Mouse (Mus musculus): ENCODE measurements at regions not wholly inside any gene's neighbourhood (a gene's known extent, or its start where the extent isn't known, plus 50 kb on each side); places are given as distances from the start of the nearest gene placed in this dataset.
A peak's percentile ranks its signal among the peaks of the same experiment; 100 is the strongest.
"Not testable (repeated sequence)": the region's sequence is repeated elsewhere in the genome, so short reads cannot be mapped to it uniquely, and the experiment has no call there.

GRCm38 (mm10) chr13:16424147-16424546 is 412.5 kb downstream of the Inhba start:
- Histone ChIP-seq H3K36me3 (ENCODE audit: poor library complexity, severe bottlenecking) (no peaks in the 10 kb centered on the region), H3K4me1 (no peaks in the 10 kb centered on the region), H3K9ac (no peak overlapping the region), H3K4me3 (no peak overlapping the region), H3K27me3 (no peaks in the 10 kb centered on the region), H3K4me2 (no peak overlapping the region), H3K9me3 (replicated peaks) (no peaks in the 10 kb centered on the region), H3K27ac (no peak overlapping the region)
- ATAC-seq = no peak
- 78% methylated on average over 2 of the region's 2 CpGs for WGBS

DNA sequence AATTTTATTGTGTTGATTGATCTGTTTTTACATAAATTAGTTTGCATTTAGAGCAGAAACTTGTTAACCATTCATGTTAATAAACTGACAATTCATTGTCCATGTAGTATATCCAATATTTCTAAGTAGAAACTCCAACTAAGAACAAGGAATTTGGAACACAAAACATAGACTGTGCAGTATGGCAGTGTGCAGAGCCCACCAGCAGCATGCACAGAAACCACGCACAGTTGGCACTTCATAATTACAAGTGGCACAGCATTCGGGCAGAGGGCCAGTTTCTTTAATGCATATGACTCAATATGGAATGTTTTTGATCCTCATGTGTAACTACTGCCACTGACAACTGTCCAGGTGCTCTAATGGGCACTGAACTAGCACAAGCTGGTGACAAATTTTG is 423.8 kb downstream of the Inhba start:
- no peaks in the 10 kb centered on the region for H3K9me3 ChIP-seq (replicated peaks)
- no peaks in the 10 kb centered on the region for H3K36me3 ChIP-seq (ENCODE audit: poor library complexity, severe bottlenecking)
- H3K4me3 ChIP-seq = no peak overlapping the region
- WGBS = 79% methylated on average over 2 of the region's 2 CpGs
- H3K27me3 ChIP-seq = no peaks in the 10 kb centered on the region
- no peak overlapping the region for H3K4me2 ChIP-seq
- ATAC-seq = peak; percentile 77; the same call in 1 of the 2 replicates
- H3K9ac ChIP-seq = no peak overlapping the region
- no peak overlapping the region for H3K27ac ChIP-seq
- H3K4me1 ChIP-seq = no peaks in the 10 kb centered on the region

DNA sequence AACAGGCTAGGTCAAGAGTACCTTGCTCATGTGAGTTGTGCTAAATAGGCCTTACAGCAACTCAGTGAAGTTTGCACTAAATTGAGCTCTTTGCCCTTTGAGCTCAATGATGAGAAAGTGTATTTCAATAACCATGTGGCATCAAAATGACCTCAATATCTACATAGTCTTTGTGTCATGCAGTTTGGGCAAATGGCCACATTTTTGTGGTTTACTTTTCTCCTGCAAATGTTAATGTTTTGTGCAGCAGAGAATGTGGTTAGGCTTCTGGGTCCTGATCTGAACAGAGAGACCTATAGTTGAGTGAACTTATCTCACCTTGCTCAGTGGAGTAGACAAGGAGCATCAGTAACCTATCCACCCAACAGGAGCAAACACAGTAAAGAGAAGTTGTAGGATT is 441.6 kb downstream of the Inhba start:
- Histone ChIP-seq H3K9me3 (replicated peaks) (no peaks in the 10 kb centered on the region), H3K36me3 (ENCODE audit: poor library complexity, severe bottlenecking) (no peaks in the 10 kb centered on the region), H3K4me1 (no peaks in the 10 kb centered on the region), H3K4me2 (no peak overlapping the region), H3K9ac (no peak overlapping the region), H3K27ac (no peak overlapping the region), H3K4me3 (no peak overlapping the region), H3K27me3 (no peaks in the 10 kb centered on the region)
- ATAC-seq = no peak

- 73% methylated on average over 2 of the region's 2 CpGs for WGBS
- no peak overlapping the region for H3K4me2 ChIP-seq
- no peak overlapping the region for H3K4me3 ChIP-seq
- no peaks in the 10 kb centered on the region for H3K27me3 ChIP-seq
- ATAC-seq = no peak
- no peaks in the 10 kb centered on the region for H3K36me3 ChIP-seq (ENCODE audit: poor library complexity, severe bottlenecking)
- no peak overlapping the region for H3K9ac ChIP-seq
- H3K27ac ChIP-seq = no peak overlapping the region
- H3K4me1 ChIP-seq = no peaks in the 10 kb centered on the region
- no peaks in the 10 kb centered on the region for H3K9me3 ChIP-seq (replicated peaks)
Measured at GRCm38 (mm10) chr13:16459743-16460142, 448.1 kb downstream of the Inhba start.

GRCm38 (mm10) chr13:16461681-16462080 is 450.0 kb downstream of the Inhba start:
- H3K4me1 ChIP-seq = no peaks in the 10 kb centered on the region
- H3K36me3 ChIP-seq (ENCODE audit: poor library complexity, severe bottlenecking) = no peaks in the 10 kb centered on the region
- no peak overlapping the region for H3K4me2 ChIP-seq
- no peak overlapping the region for H3K27ac ChIP-seq
- H3K9ac ChIP-seq = no peak overlapping the region
- H3K9me3 ChIP-seq (replicated peaks) = no peaks in the 10 kb centered on the region
- 89% methylated on average over 2 of the region's 2 CpGs for WGBS
- no peak overlapping the region for H3K4me3 ChIP-seq
- H3K27me3 ChIP-seq = no peaks in the 10 kb centered on the region
- ATAC-seq = no peak

DNA sequence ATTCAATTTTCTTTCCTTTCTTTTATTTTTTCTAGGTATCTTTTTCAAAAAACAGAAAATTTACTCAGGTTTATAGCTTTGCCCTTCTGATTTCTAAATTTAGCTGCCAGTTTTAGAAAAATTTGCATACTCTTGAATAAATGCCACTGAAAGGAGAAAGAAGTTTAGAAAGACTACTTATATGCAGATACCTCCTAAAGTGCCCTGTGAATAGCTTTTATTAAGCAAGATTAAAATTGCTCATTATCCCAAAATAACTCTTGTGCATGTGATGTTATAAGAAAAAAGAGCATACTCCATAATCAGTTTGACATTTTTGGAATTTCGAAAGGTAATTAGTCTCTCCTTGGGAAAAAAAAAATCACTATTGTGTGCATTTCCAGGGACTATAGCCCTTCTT is 453.2 kb downstream of the Inhba start:
- Histone ChIP-seq H3K4me3 (no peak overlapping the region), H3K36me3 (ENCODE audit: poor library complexity, severe bottlenecking) (no peaks in the 10 kb centered on the region), H3K9ac (no peak overlapping the region), H3K4me1 (no peaks in the 10 kb centered on the region), H3K4me2 (no peak overlapping the region), H3K27ac (no peak overlapping the region), H3K27me3 (no peaks in the 10 kb centered on the region), H3K9me3 (replicated peaks) (no peaks in the 10 kb centered on the region)
- WGBS = 65% methylated on average over 1 of the region's 1 CpGs
- ATAC-seq = no peak

GRCm38 (mm10) chr13:16465317-16465716 is 453.7 kb downstream of the Inhba start:
- no peaks in the 10 kb centered on the region for H3K36me3 ChIP-seq (ENCODE audit: poor library complexity, severe bottlenecking)
- 20% methylated on average over 1 of the region's 1 CpGs for WGBS
- H3K4me3 ChIP-seq = no peak overlapping the region
- no peaks in the 10 kb centered on the region for H3K4me1 ChIP-seq
- H3K4me2 ChIP-seq = no peak overlapping the region
- H3K9me3 ChIP-seq (replicated peaks) = no peaks in the 10 kb centered on the region
- no peak overlapping the region for H3K9ac ChIP-seq
- H3K27ac ChIP-seq = no peak overlapping the region
- ATAC-seq = no peak
- no peaks in the 10 kb centered on the region for H3K27me3 ChIP-seq

DNA sequence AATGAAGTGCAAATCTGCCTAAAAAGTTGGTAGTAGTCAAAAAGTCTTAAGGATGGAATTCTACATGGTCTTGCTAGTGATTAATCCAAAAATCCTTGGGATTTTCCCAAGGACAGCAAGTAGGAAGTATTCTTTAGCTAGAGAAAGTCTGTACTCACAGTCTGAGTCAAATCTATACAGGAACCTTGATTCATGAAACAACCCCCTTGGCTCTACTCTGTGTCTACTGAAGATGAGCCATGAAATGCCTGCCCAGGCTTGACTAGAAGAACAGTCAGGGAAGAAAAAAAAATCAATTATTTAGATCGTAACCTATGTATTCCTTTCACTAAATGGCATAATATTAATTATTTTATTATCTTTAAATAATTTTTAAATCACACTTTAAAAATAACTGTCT is 454.2 kb downstream of the Inhba start:
- ATAC-seq = no peak
- 96% methylated on average over 1 of the region's 1 CpGs for WGBS
- Histone ChIP-seq H3K36me3 (ENCODE audit: poor library complexity, severe bottlenecking) (no peaks in the 10 kb centered on the region), H3K27me3 (no peaks in the 10 kb centered on the region), H3K27ac (no peak overlapping the region), H3K4me2 (no peak overlapping the region), H3K9ac (no peak overlapping the region), H3K4me1 (no peaks in the 10 kb centered on the region), H3K4me3 (no peak overlapping the region), H3K9me3 (replicated peaks) (no peaks in the 10 kb centered on the region)

DNA sequence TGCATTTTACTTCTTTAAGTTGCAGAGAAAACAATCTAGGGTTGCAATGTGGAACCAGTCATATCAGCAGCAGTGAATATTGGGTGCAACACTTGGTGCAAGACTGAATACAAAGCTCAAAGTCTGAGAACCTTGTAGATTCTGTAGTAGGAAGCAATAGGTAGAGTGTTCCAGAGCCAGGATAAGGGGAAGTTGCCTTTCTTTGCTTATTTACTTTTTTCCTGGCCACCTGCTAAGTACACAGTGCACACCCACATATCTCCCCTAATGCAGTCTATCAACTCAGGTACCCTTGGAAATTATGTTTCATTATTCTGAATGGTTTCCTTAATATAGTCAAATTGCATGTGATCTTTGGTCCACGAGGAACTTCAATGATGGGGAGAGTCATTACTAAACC is 464.9 kb downstream of the Inhba start:
- WGBS = 90% methylated on average over 1 of the region's 1 CpGs
- no peak for ATAC-seq

GRCm38 (mm10) chr13:16487292-16487691 is 475.6 kb downstream of the Inhba start:
- Histone ChIP-seq H3K4me3 (no peak overlapping the region), H3K27me3 (no peaks in the 10 kb centered on the region), H3K36me3 (ENCODE audit: poor library complexity, severe bottlenecking) (no peaks in the 10 kb centered on the region), H3K4me2 (no peak overlapping the region), H3K27ac (no peak overlapping the region), H3K4me1 (no peaks in the 10 kb centered on the region), H3K9ac (no peak overlapping the region), H3K9me3 (replicated peaks) (no peaks in the 10 kb centered on the region)
- no peak for ATAC-seq

More for the DNA sequence above, 464.9 kb downstream of the Inhba start:
- Histone ChIP-seq H3K27ac (no peak overlapping the region), H3K4me3 (no peak overlapping the region), H3K4me1 (no peaks in the 10 kb centered on the region), H3K9ac (no peak overlapping the region), H3K36me3 (ENCODE audit: poor library complexity, severe bottlenecking) (no peaks in the 10 kb centered on the region), H3K4me2 (no peak overlapping the region), H3K9me3 (replicated peaks) (no peaks in the 10 kb centered on the region), H3K27me3 (no peaks in the 10 kb centered on the region)

DNA sequence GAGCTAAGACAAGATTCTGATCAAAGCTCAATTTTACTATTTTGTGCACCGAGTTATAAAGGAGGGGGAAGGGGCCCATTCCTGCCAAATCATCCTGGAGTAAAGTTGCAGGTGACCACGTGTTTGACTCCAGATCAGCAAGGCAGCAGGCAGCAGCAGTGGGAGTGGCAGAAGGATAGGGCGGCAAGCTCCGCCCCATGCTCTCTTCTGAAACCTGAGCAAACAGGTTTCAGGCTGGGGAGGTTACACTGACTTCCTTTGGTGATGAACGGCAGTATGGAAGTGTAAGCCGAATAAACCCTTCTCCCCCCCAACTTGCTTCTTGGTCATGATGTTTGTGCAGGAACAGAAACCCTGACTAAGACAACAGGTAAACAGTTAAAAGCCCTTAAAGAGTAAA is 479.0 kb downstream of the Inhba start:
- not testable (repeated sequence) for ATAC-seq, H3K27ac ChIP-seq
- 61% methylated on average over 6 of the region's 6 CpGs for WGBS

GRCm38 (mm10) chr13:16498052-16498451 is 486.4 kb downstream of the Inhba start:
- H3K9ac ChIP-seq = no peak overlapping the region
- H3K4me1 ChIP-seq = no peaks in the 10 kb centered on the region
- H3K9me3 ChIP-seq (replicated peaks) = no peaks in the 10 kb centered on the region
- no peak for ATAC-seq
- no peak overlapping the region for H3K27ac ChIP-seq
- no peak overlapping the region for H3K4me2 ChIP-seq
- no peaks in the 10 kb centered on the region for H3K36me3 ChIP-seq (ENCODE audit: poor library complexity, severe bottlenecking)
- WGBS = 58% methylated on average over 1 of the region's 1 CpGs
- H3K27me3 ChIP-seq = no peaks in the 10 kb centered on the region
- H3K4me3 ChIP-seq = no peak overlapping the region

More for the DNA sequence above, 479.0 kb downstream of the Inhba start:
- H3K4me3 ChIP-seq; H3K4me2 ChIP-seq; H3K27me3 ChIP-seq; H3K9ac ChIP-seq; H3K4me1 ChIP-seq; H3K36me3 ChIP-seq (ENCODE audit: poor library complexity, severe bottlenecking); H3K9me3 ChIP-seq (replicated peaks): not testable (repeated sequence)

DNA sequence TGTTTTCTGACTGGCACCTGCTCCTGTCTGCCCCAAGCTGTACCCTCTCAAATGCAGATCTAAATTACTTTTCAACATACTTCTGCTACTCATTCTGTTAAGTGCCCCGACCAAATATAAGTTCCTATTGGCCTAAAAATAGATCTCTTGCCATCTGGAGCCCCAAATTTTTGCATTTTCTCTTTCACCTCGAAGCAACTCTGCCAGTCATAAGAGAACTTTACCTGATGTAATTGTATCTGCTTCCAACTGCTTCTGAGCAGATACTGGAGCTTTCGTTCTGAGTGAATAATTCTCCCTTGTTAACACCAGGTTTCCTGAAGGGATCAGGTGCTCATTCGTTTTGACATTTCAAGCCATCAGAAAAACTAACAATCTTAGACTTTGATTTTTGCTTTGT is 501.2 kb downstream of the Inhba start:
- no peak for ATAC-seq
- Histone ChIP-seq H3K36me3 (ENCODE audit: poor library complexity, severe bottlenecking) (no peaks in the 10 kb centered on the region), H3K27ac (no peak overlapping the region), H3K4me1 (no peaks in the 10 kb centered on the region), H3K9ac (no peak overlapping the region), H3K4me3 (no peak overlapping the region), H3K4me2 (no peak overlapping the region), H3K9me3 (replicated peaks) (no peaks in the 10 kb centered on the region), H3K27me3 (no peaks in the 10 kb centered on the region)
- 76% methylated on average over 4 of the region's 4 CpGs for WGBS

DNA sequence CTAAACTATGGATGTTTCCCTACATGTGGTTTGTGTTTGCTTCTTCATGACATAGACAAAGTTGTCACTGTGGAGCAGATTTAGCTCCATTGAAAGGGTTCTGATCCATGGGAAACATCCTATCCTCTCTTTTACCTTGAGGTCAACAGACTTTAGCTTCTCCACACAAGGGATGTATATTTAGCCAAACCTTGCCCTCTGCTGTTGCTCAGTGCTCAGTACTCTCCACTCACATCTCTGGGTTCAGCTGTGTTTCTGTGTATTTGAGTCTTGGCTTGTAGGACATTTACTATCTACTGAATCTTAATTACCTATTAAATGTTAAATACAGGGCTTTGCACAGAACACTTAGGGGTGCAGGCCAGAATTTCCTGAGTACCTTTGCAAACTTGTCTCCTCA is 503.5 kb downstream of the Inhba start:
- H3K27ac ChIP-seq = no peak overlapping the region
- H3K4me1 ChIP-seq = no peaks in the 10 kb centered on the region
- no peak for ATAC-seq
- H3K27me3 ChIP-seq = no peaks in the 10 kb centered on the region
- no peaks in the 10 kb centered on the region for H3K36me3 ChIP-seq (ENCODE audit: poor library complexity, severe bottlenecking)
- no peak overlapping the region for H3K9ac ChIP-seq
- no peak overlapping the region for H3K4me2 ChIP-seq
- no peak overlapping the region for H3K4me3 ChIP-seq
- no peaks in the 10 kb centered on the region for H3K9me3 ChIP-seq (replicated peaks)

Data from forebrain, embryonic 13.5 days (tissue).